Mouse (Mus musculus) cerebellum, adult 9-10 months (tissue): ENCODE measurements at regions not wholly inside any gene's neighbourhood (a gene's known extent, or its start where the extent isn't known, plus 50 kb on each side); places are given as distances from the start of the nearest gene placed in this dataset.
"Not testable (repeated sequence)": the region's sequence is repeated elsewhere in the genome, so short reads cannot be mapped to it uniquely, and the experiment has no call there.

Experiments
- DNase-seq: peaks from one replicate; pipeline ENCODE4 v3.0.0; 2022

- DNase-seq, result no peak
Observed at GRCm38 (mm10) chr13:107575025-107575424, 469.2 kb upstream of the Smim15 start.

- no peak for DNase-seq
Observed at GRCm38 (mm10) chr13:107573499-107574355, 470.5 kb upstream of the Smim15 start.

- DNase-seq, result no peak
Observed at GRCm38 (mm10) chr13:107571539-107571938, 472.7 kb upstream of the Smim15 start.

GRCm38 (mm10) chr13:107569477-107569876, 474.8 kb upstream of the Smim15 start:
- DNase-seq, result no peak

GRCm38 (mm10) chr13:107568701-107569121, 475.5 kb upstream of the Smim15 start:
- no peak for DNase-seq

GRCm38 (mm10) chr13:107562463-107562862, 481.8 kb upstream of the Smim15 start:
- DNase-seq, result no peak

GRCm38 (mm10) chr13:107561529-107561928, 482.7 kb upstream of the Smim15 start:
- DNase-seq, result no peak

- no peak for DNase-seq
Observed at GRCm38 (mm10) chr13:107555958-107556357, 488.3 kb upstream of the Smim15 start.

GRCm38 (mm10) chr13:107554091-107554490, 490.2 kb upstream of the Smim15 start:
- no peak for DNase-seq

- DNase-seq, result no peak
Observed at GRCm38 (mm10) chr13:107552165-107552564, 492.1 kb upstream of the Smim15 start.

- DNase-seq, result not testable (repeated sequence)
Observed at GRCm38 (mm10) chr13:107549995-107550394, 494.3 kb upstream of the Smim15 start.

GRCm38 (mm10) chr13:107547073-107547472, 497.2 kb upstream of the Smim15 start:
- no peak for DNase-seq

GRCm38 (mm10) chr13:107546181-107546900, 497.9 kb upstream of the Smim15 start:
- DNase-seq, result no peak

- no peak for DNase-seq
Observed at GRCm38 (mm10) chr13:107541635-107541955, 502.7 kb upstream of the Smim15 start.

- DNase-seq, result no peak
Observed at GRCm38 (mm10) chr13:107540784-107541634, 503.2 kb upstream of the Smim15 start.

GRCm38 (mm10) chr13:107540305-107540704, 503.9 kb upstream of the Smim15 start:
- DNase-seq, result no peak

- DNase-seq, result no peak
Observed at GRCm38 (mm10) chr13:107539867-107540266, 504.4 kb upstream of the Smim15 start.

GRCm38 (mm10) chr13:107539326-107539725, 504.9 kb upstream of the Smim15 start:
- no peak for DNase-seq

- no peak for DNase-seq
Observed at GRCm38 (mm10) chr13:107535213-107535612, 509.0 kb upstream of the Smim15 start.

GRCm38 (mm10) chr13:107533323-107533722, 510.9 kb upstream of the Smim15 start:
- DNase-seq, result no peak

GRCm38 (mm10) chr13:107531528-107531927, 509.6 kb upstream of the Kif2a start:
- DNase-seq, result no peak

GRCm38 (mm10) chr13:107531026-107531425, 509.1 kb upstream of the Kif2a start:
- no peak for DNase-seq

- no peak for DNase-seq
Observed at GRCm38 (mm10) chr13:107530392-107530791, 508.5 kb upstream of the Kif2a start.
